Mouse (Mus musculus) forebrain, embryonic 15.5 days (tissue): ENCODE data around the gene Rbks. TPM values are rescaled to one million over a fixed set of nuclear protein-coding genes. Genes with fewer than 3 reads are reported as not detected.
A peak's percentile ranks its signal among the peaks of the same experiment; 100 is the strongest.

Source experiments
- ATAC-seq: fragments of 200-750 bp; cut with Nextera tagmentation; replicated peaks from 2 replicates; pipeline ENCODE4 v1.8.0; 2017; ENCODE audit warnings: mild to moderate bottlenecking, moderate TSS enrichment, moderate library complexity
- H3K27ac ChIP-seq: fragments of 300-500 bp; sonication (generic); replicated peaks from 2 replicates; pipeline ENCODE4 v1.5.1; 2015; ENCODE audit warnings: mild to moderate bottlenecking, inconsistent platforms
- H3K27me3 ChIP-seq: fragments of 300-500 bp; sonication (generic); 2 replicates; pipeline ENCODE4 v1.6.1; 2015; ENCODE audit warnings: inconsistent platforms
- H3K36me3 ChIP-seq: fragments of 300-500 bp; sonication (generic); 2 replicates; pipeline ENCODE4 v1.6.1; 2015; ENCODE audit warnings: mild to moderate bottlenecking, inconsistent platforms
- H3K4me1 ChIP-seq: fragments of 300-500 bp; sonication (generic); 2 replicates; pipeline ENCODE4 v1.6.1; 2015; ENCODE audit warnings: inconsistent platforms
- H3K4me2 ChIP-seq: fragments of 300-500 bp; sonication (generic); replicated peaks from 2 replicates; pipeline ENCODE4 v1.6.1; 2015; ENCODE audit warnings: mild to moderate bottlenecking, inconsistent platforms
- H3K4me3 ChIP-seq: fragments of 300-500 bp; sonication (generic); 2 replicates; pipeline ENCODE4 v1.5.1; 2015; ENCODE audit warnings: mild to moderate bottlenecking, inconsistent platforms
- H3K9ac ChIP-seq: fragments of 300-500 bp; sonication (generic); replicated peaks from 2 replicates; pipeline ENCODE4 v1.6.1; 2015; ENCODE audit warnings: mild to moderate bottlenecking, inconsistent platforms
- H3K9me3 ChIP-seq: fragments of 300-500 bp; sonication (generic); 2 replicates; pipeline ENCODE4 v1.6.1; 2016; ENCODE audit warnings: inconsistent platforms
- WGBS: fragments of 180-500 bp; shearing (Covaris S2); methylation state at CpG from one replicate; pipeline ENCODE4 v1.1.7; 2015; ENCODE audit warnings: mixed read lengths; 5-methylcytosine and 5-hydroxymethylcytosine counted together
- polyA plus RNA-seq: library from polyadenylated mRNA; unstranded; fragments of >200 nt; fragmentation: Nextera tagmentation; extraction: Ambion mirVana; gene quantifications from 2 replicates; pipeline ENCODE4 v1.2.1, GENCODE M21; 2015

Rbks gene
- polyA plus RNA-seq, 1 experiment from 2014 or later, result 2.4 TPM

GRCm38 (mm10) chr5:31704971-31705370 is 7.5 kb upstream of the Rbks start:
- no peaks in the 10 kb centered on the region for H3K27me3 ChIP-seq
- H3K4me1 ChIP-seq, result no peaks in the 10 kb centered on the region
- no peaks in the 10 kb centered on the region for H3K9me3 ChIP-seq
- H3K36me3 ChIP-seq, result peaks cover 2% of the 10 kb centered on the region; the same call in 1 of the 2 replicates
- no peak overlapping the region for H3K4me3 ChIP-seq
- no peak overlapping the region for H3K4me2 ChIP-seq
- no peak for ATAC-seq
- H3K27ac ChIP-seq, result no peak overlapping the region
- 90% methylated on average over 5 of the region's 5 CpGs for WGBS
- H3K9ac ChIP-seq, result no peak overlapping the region

- H3K9ac ChIP-seq, result no peak overlapping the region
- H3K36me3 ChIP-seq, result peaks cover 2% of the 10 kb centered on the region; the same call in 1 of the 2 replicates
- ATAC-seq, result no peak
- H3K4me2 ChIP-seq, result no peak overlapping the region
- no peaks in the 10 kb centered on the region for H3K9me3 ChIP-seq
- peaks cover 16% of the 10 kb centered on the region for H3K4me1 ChIP-seq
- no peak overlapping the region for H3K27ac ChIP-seq
- no peak overlapping the region for H3K4me3 ChIP-seq
- H3K27me3 ChIP-seq, result no peaks in the 10 kb centered on the region
Measured at GRCm38 (mm10) chr5:31699397-31699796, 2.0 kb upstream of the Rbks start.

- peaks cover 2% of the 10 kb centered on the region; the same call in 1 of the 2 replicates for H3K36me3 ChIP-seq
- H3K4me1 ChIP-seq, result peaks cover 16% of the 10 kb centered on the region
- no peak for ATAC-seq
- no peaks in the 10 kb centered on the region for H3K9me3 ChIP-seq
- no peak overlapping the region; the same call in 1 of the 2 replicates for H3K4me3 ChIP-seq
- 31% methylated on average over 4 of the region's 4 CpGs for WGBS
- no peak overlapping the region for H3K9ac ChIP-seq
- H3K27me3 ChIP-seq, result no peaks in the 10 kb centered on the region
- peak overlapping the region; percentile 93; the same call in 1 of the 2 replicates for H3K27ac ChIP-seq
- peak overlapping the region; percentile 74 for H3K4me2 ChIP-seq
Measured at GRCm38 (mm10) chr5:31698931-31699330, 1.5 kb upstream of the Rbks start.

- Histone ChIP-seq H3K27me3 (no peaks in the 10 kb centered on the region), H3K9me3 (no peaks in the 10 kb centered on the region), H3K4me3 (peak overlapping the region; percentile 80), H3K9ac (peak overlapping the region; percentile 82), H3K36me3 (no peaks in the 10 kb centered on the region), H3K4me2 (peak overlapping the region; percentile 74), H3K27ac (peak overlapping the region; percentile 93), H3K4me1 (peaks cover 16% of the 10 kb centered on the region)
- WGBS, result 3% methylated on average over 16 of the region's 16 CpGs
- peak; percentile 86 for ATAC-seq
Measured at GRCm38 (mm10) chr5:31698297-31698726, 885 bp upstream of the Rbks start.

GRCm38 (mm10) chr5:31697644-31698296 is 343 bp upstream of the Rbks start, which contains the start of gene Babam2:
TSS of gene Babam2 (plus strand) at chr5:31697684.
- Histone ChIP-seq H3K27ac (peak within 1 kb of the TSS; percentile 93), H3K9ac (peak within 1 kb of the TSS; percentile 82), H3K36me3 (no peaks in the 10 kb centered on the region), H3K27me3 (no peaks in the 10 kb centered on the region), H3K4me3 (peak within 1 kb of the TSS; percentile 80), H3K4me1 (peaks cover 16% of the 10 kb centered on the region), H3K4me2 (peak within 1 kb of the TSS; percentile 74), H3K9me3 (no peaks in the 10 kb centered on the region)
- 0% methylated on average over 71 of the region's 71 CpGs for WGBS
- ATAC-seq, result peak; percentile 96

- Histone ChIP-seq H3K4me2 (no peak overlapping the region), H3K36me3 (no peaks in the 10 kb centered on the region)
- ATAC-seq, result no peak
Measured at GRCm38 (mm10) chr5:31693191-31693590, 4.2 kb downstream of the Rbks start.

GRCm38 (mm10) chr5:31687972-31688371 is 9.5 kb downstream of the Rbks start:
- Histone ChIP-seq H3K4me1 (no peaks in the 10 kb centered on the region), H3K9ac (no peak overlapping the region), H3K27me3 (no peaks in the 10 kb centered on the region), H3K27ac (no peak overlapping the region), H3K36me3 (no peaks in the 10 kb centered on the region), H3K9me3 (no peaks in the 10 kb centered on the region), H3K4me3 (no peak overlapping the region), H3K4me2 (no peak overlapping the region)
- WGBS, result 91% methylated on average over 3 of the region's 3 CpGs
- ATAC-seq, result no peak

More at GRCm38 (mm10) chr5:31693191-31693590, 4.2 kb downstream of the Rbks start:
- H3K9me3 ChIP-seq, result no peaks in the 10 kb centered on the region
- no peaks in the 10 kb centered on the region for H3K27me3 ChIP-seq
- peaks cover 7% of the 10 kb centered on the region for H3K4me1 ChIP-seq
- no peak overlapping the region for H3K4me3 ChIP-seq
- no peak overlapping the region for H3K27ac ChIP-seq
- H3K9ac ChIP-seq, result no peak overlapping the region

GRCm38 (mm10) chr5:31686040-31686439 is 11.4 kb downstream of the Rbks start:
- no peak for ATAC-seq
- Histone ChIP-seq H3K36me3 (no peaks in the 10 kb centered on the region), H3K4me3 (no peak overlapping the region), H3K4me2 (no peak overlapping the region), H3K9me3 (no peaks in the 10 kb centered on the region), H3K9ac (no peak overlapping the region), H3K4me1 (no peaks in the 10 kb centered on the region), H3K27me3 (no peaks in the 10 kb centered on the region), H3K27ac (no peak overlapping the region)
- 38% methylated on average over 2 of the region's 2 CpGs for WGBS

- no peak for ATAC-seq
Measured at GRCm38 (mm10) chr5:31682305-31682704, 15.1 kb downstream of the Rbks start.

GRCm38 (mm10) chr5:31680183-31680582 is 17.2 kb downstream of the Rbks start:
- H3K4me3 ChIP-seq, result no peak overlapping the region
- ATAC-seq, result no peak
- H3K9me3 ChIP-seq, result no peaks in the 10 kb centered on the region
- H3K4me2 ChIP-seq, result no peak overlapping the region
- no peaks in the 10 kb centered on the region for H3K4me1 ChIP-seq
- no peak overlapping the region for H3K9ac ChIP-seq
- H3K27ac ChIP-seq, result no peak overlapping the region
- 76% methylated on average over 4 of the region's 4 CpGs for WGBS
- no peaks in the 10 kb centered on the region for H3K27me3 ChIP-seq
- H3K36me3 ChIP-seq, result no peaks in the 10 kb centered on the region

More at GRCm38 (mm10) chr5:31682305-31682704, 15.1 kb downstream of the Rbks start:
- H3K27ac ChIP-seq, result no peak overlapping the region
- H3K4me3 ChIP-seq, result no peak overlapping the region
- H3K4me2 ChIP-seq, result no peak overlapping the region
- H3K9me3 ChIP-seq, result no peaks in the 10 kb centered on the region
- H3K9ac ChIP-seq, result no peak overlapping the region
- H3K4me1 ChIP-seq, result no peaks in the 10 kb centered on the region
- 79% methylated on average over 1 of the region's 1 CpGs for WGBS
- H3K27me3 ChIP-seq, result no peaks in the 10 kb centered on the region
- H3K36me3 ChIP-seq, result no peaks in the 10 kb centered on the region

GRCm38 (mm10) chr5:31678000-31678399 is 19.4 kb downstream of the Rbks start:
- WGBS, result 83% methylated on average over 1 of the region's 1 CpGs
- H3K27ac ChIP-seq, result no peak overlapping the region
- H3K4me3 ChIP-seq, result no peak overlapping the region
- no peaks in the 10 kb centered on the region for H3K36me3 ChIP-seq
- no peaks in the 10 kb centered on the region for H3K9me3 ChIP-seq
- H3K9ac ChIP-seq, result no peak overlapping the region
- H3K4me2 ChIP-seq, result no peak overlapping the region
- no peak for ATAC-seq
- H3K27me3 ChIP-seq, result no peaks in the 10 kb centered on the region
- no peaks in the 10 kb centered on the region for H3K4me1 ChIP-seq

GRCm38 (mm10) chr5:31673431-31673830 is 24.0 kb downstream of the Rbks start:
- no peak for ATAC-seq
- no peaks in the 10 kb centered on the region for H3K4me1 ChIP-seq
- no peaks in the 10 kb centered on the region for H3K9me3 ChIP-seq
- H3K4me3 ChIP-seq, result no peak overlapping the region
- H3K4me2 ChIP-seq, result no peak overlapping the region
- peak overlapping the region; percentile 9; the same call in 1 of the 2 replicates for H3K27ac ChIP-seq
- H3K36me3 ChIP-seq, result no peaks in the 10 kb centered on the region
- no peaks in the 10 kb centered on the region for H3K27me3 ChIP-seq
- no peak overlapping the region for H3K9ac ChIP-seq
- WGBS, result 64% methylated on average over 2 of the region's 2 CpGs

- Histone ChIP-seq H3K9me3 (no peaks in the 10 kb centered on the region), H3K4me2 (no peak overlapping the region), H3K9ac (no peak overlapping the region), H3K36me3 (no peaks in the 10 kb centered on the region), H3K27me3 (no peaks in the 10 kb centered on the region), H3K4me3 (no peak overlapping the region), H3K4me1 (no peaks in the 10 kb centered on the region), H3K27ac (no peak overlapping the region)
- no peak for ATAC-seq
- WGBS, result 65% methylated on average over 2 of the region's 2 CpGs
Measured at GRCm38 (mm10) chr5:31671137-31671536, 26.3 kb downstream of the Rbks start.
